Mouse (Mus musculus): ENCODE data around the gene Zdhhc9. TPM values are rescaled to one million over a fixed set of nuclear protein-coding genes. Genes with fewer than 3 reads are reported as not detected.
A peak's percentile ranks its signal among the peaks of the same experiment; 100 is the strongest.
"Not testable (repeated sequence)": the region's sequence is repeated elsewhere in the genome, so short reads cannot be mapped to it uniquely, and the experiment has no call there.

Zdhhc9 gene
- polyA plus RNA-seq (2016; fragmentation: Nextera tagmentation; extraction: Ambion mirVana): 5.9 and 6.2 TPM in 2 replicates

DNA sequence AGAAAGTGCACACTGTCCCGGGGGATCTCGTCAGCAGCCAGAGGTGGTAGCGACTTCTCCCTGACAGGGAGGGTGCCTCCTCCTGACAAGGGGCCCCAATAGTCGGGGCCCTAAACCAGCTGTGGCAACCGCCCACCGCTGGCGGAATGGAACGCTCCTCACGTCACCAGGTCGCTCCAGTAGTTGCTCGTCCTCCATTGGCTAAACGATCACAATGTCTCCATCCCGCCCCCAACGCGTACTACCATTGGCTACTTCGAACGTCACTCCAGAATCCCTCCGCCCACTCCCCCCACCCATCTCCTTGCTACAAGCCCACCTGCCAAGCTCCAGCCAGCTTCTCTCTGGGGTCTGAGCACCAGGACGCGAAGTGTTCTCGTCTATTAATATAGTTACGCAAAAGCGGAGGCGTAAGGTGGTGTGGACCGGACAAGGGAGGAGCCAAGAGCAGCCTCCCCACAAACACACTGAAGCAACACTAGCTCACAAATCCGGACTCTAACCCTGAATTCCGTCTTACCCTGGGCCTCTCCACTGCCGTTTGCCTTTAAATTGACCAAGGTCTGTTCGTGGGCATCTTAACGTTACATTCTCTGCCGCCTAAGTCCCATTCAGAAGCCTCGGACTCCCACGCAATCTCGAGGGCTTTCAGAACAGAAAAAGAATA, at the start of gene Zdhhc9:
TSS of gene Zdhhc9 (minus strand) at position 360 of the 667 bp plus-strand sequence.
- Histone ChIP-seq H3K4me1 (0 out of 2 replicates have a peak, but pooled peaks cover 4% of the 10 kb centered on the region), H3K27me3 (no peaks in the 10 kb centered on the region), H3K36me3 (no peaks in the 10 kb centered on the region), H3K9ac (replicated peaks) (peak within 1 kb of the TSS; percentile 62), H3K4me3 (peak within 1 kb of the TSS; percentile 66), H3K9me3 (no peaks in the 10 kb centered on the region), H3K4me2 (replicated peaks) (peak within 1 kb of the TSS; percentile 54), H3K27ac (replicated peaks) (peak within 1 kb of the TSS; percentile 42)
- WGBS: 20% methylated on average over 34 of the region's 34 CpGs
- ATAC-seq (ENCODE audit: low FRiP score, low read depth): peak; percentile 98

DNA sequence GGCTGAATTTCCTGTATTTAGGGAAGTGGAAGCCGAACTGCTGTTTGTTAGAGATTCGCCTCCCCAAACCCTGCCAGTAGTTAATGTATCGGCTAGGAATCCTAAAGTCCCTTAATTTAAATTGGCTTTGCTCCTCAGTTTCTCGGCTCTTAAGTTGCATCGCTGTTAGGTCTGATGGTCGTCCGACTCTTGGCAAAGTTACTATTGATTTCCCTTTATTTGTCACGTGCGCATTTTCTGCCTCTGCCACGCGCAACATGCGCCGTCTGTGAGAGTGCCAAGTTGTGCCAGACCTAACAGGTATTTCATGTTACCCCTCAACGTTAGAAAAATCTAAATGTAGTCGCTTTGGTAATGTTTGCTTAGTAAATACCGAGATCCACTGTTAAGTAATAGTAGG, 48.3 kb upstream of the Zdhhc9 start:
- no peaks in the 10 kb centered on the region for H3K27me3 ChIP-seq
- H3K9me3 ChIP-seq: no peaks in the 10 kb centered on the region
- 0 out of 2 replicates have a peak, but pooled peaks cover 4% of the 10 kb centered on the region for H3K36me3 ChIP-seq
- H3K4me3 ChIP-seq: peak overlapping the region; percentile 49
- H3K4me2 ChIP-seq (replicated peaks): peak overlapping the region; percentile 54
- no peak for ATAC-seq (ENCODE audit: low FRiP score, low read depth)
- no peaks in the 10 kb centered on the region for H3K4me1 ChIP-seq
- WGBS: 19% methylated on average over 16 of the region's 16 CpGs
- H3K27ac ChIP-seq (replicated peaks): no peak overlapping the region
- peak overlapping the region; percentile 54 for H3K9ac ChIP-seq (replicated peaks)

DNA sequence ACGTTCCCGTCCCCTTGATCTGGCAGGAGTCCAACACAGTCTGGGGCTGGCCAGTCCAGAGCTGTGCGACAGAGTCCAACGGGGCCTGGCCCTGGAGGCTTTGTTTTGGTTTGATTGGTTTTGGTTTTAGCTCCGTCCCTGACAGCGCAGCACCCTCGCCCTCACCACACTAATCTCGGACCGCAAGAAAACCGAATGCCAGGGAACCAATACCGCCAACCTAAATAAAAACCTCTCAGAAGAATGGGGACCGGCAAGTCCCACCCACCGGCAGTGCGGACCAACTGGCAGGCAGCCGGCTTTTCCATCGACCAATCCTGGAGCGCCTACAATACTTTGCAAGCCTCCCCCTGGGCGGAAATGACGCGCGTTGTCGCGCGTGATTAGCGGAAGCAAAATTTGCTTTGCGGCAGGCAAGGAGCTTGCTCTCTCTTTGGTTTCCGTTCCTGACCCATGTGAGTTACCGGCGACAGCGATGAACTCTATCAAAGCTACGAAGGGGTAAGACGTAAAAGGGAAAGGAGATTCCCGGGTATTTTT, 47.9 kb upstream of the Zdhhc9 start, which contains the start of gene Utp14a:
TSS of gene Utp14a (plus strand) at position 395 of the 540 bp plus-strand sequence.
- WGBS: 13% methylated on average over 33 of the region's 33 CpGs
- peak within 1 kb of the TSS; percentile 54 for H3K9ac ChIP-seq (replicated peaks)
- peak within 1 kb of the TSS; percentile 55 for H3K4me2 ChIP-seq (replicated peaks)
- H3K27me3 ChIP-seq: no peaks in the 10 kb centered on the region
- H3K4me3 ChIP-seq: peak within 1 kb of the TSS; percentile 49
- 0 out of 2 replicates have a peak, but pooled peaks cover 4% of the 10 kb centered on the region for H3K36me3 ChIP-seq
- peak; percentile 100 for ATAC-seq (ENCODE audit: low FRiP score, low read depth)
- H3K9me3 ChIP-seq: no peaks in the 10 kb centered on the region
- H3K27ac ChIP-seq (replicated peaks): peak within 1 kb of the TSS; percentile 77
- H3K4me1 ChIP-seq: no peaks in the 10 kb centered on the region

DNA sequence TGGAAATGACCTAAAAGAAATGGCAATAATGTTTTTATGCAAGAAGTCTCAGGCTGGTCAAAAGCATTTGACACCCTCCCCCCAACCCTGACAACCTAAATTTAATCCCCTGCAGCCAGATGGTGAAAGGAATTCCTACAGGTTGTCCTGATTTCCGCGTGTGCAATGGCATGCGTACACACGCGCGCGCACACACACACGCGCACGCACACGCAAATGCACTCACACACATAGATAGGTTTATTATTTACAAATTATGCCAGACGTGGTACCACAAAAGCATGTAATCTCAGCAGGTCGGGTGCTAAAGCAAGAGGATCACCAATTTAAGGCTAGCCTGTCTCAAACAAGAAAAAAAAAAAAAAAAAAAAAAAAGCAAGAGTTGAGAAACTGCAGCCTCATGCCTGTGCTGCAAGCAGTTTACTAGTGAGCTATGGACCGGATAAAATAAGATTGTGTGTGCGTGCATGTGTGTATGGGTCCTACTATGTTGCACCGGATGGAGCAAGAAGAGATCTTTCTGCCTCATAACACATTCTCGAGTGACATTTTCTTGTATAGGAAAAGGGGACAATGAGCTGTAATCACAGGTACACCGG, 47.3 kb upstream of the Zdhhc9 start:
- Histone ChIP-seq H3K4me1 (no peaks in the 10 kb centered on the region), H3K9ac (replicated peaks) (peak overlapping the region; percentile 43; the same call in 1 of the 2 replicates), H3K4me3 (peak overlapping the region; percentile 49), H3K27me3 (no peaks in the 10 kb centered on the region), H3K27ac (replicated peaks) (peak overlapping the region; percentile 77), H3K4me2 (replicated peaks) (peak overlapping the region; percentile 55), H3K9me3 (no peaks in the 10 kb centered on the region), H3K36me3 (no peaks in the 10 kb centered on the region)
- 24% methylated on average over 18 of the region's 18 CpGs for WGBS
- ATAC-seq (ENCODE audit: low FRiP score, low read depth): peak; percentile 55

DNA sequence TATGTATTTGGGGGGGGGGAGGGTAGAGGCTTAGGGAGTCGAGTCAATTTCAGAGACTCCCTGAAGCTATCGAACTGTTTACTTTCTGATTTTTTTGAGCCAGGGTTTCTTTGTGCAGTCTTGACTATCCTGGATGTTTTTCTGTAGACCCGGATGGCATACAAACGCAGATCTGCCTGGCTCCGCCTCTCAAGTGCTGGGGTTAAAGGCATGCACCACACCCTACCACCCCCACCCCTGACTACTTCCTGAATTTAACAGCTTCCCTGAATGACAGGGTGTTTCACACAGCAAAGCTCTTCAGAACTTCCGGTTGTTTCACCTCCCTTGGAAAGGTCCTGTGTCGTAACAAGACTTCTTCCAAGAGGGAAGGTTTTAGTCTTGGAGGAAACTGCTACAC, 25.7 kb upstream of the Zdhhc9 start:
- Histone ChIP-seq H3K4me2 (replicated peaks) (no peak overlapping the region), H3K27ac (replicated peaks) (no peak overlapping the region), H3K36me3 (no peaks in the 10 kb centered on the region), H3K9ac (replicated peaks) (no peak overlapping the region), H3K4me1 (no peaks in the 10 kb centered on the region), H3K4me3 (no peak overlapping the region), H3K27me3 (no peaks in the 10 kb centered on the region), H3K9me3 (no peaks in the 10 kb centered on the region)
- WGBS: 76% methylated on average over 7 of the region's 7 CpGs
- ATAC-seq (ENCODE audit: low FRiP score, low read depth): no peak

DNA sequence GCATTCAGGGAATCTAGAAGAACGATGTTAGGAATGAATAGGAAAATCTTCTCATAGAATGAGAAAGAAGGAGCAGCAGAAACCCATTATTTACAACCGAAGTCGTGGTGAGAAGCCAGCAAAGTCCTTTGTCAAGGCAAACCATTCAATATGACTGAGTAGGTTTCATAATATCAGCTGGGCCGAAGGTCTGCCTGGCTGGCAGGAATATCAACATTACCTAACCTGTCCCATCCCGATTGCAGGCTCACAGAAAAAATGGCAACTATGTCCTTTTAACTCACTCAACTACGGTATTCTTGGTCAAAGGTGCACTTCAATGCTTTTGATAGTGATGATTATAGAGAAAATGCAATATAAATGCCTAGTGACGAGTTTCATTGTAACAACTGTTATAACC, 17.5 kb upstream of the Zdhhc9 start:
- no peak overlapping the region for H3K27ac ChIP-seq (replicated peaks)
- no peaks in the 10 kb centered on the region for H3K9me3 ChIP-seq
- no peak for ATAC-seq (ENCODE audit: low FRiP score, low read depth)
- H3K4me2 ChIP-seq (replicated peaks): no peak overlapping the region
- H3K4me3 ChIP-seq: no peak overlapping the region
- no peak overlapping the region for H3K9ac ChIP-seq (replicated peaks)
- H3K27me3 ChIP-seq: no peaks in the 10 kb centered on the region
- 83% methylated on average over 7 of the region's 7 CpGs for WGBS
- no peaks in the 10 kb centered on the region for H3K36me3 ChIP-seq
- no peaks in the 10 kb centered on the region for H3K4me1 ChIP-seq

DNA sequence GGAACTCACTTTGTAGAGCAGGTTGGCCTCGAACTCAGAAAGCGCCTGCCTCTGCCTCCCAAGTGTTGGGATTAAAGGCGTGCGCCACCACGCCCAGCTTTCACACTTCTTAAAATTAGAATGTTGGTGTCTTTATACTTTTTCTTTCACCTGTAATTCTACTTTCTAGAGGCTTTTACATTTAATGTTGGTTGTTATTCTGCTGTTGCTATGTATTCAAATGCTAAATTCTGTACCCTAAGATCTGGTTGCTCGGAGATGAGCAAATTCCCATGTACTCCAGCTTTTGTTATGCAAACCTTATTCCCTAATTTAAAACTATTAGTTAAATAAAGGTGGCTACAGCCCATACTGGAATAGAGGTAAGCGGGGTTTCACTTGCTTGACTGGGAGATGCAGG, 14.0 kb upstream of the Zdhhc9 start:
- H3K27ac ChIP-seq (replicated peaks): no peak overlapping the region
- H3K4me2 ChIP-seq (replicated peaks): no peak overlapping the region
- no peak overlapping the region for H3K4me3 ChIP-seq
- 77% methylated on average over 7 of the region's 7 CpGs for WGBS
- no peak overlapping the region for H3K9ac ChIP-seq (replicated peaks)
- H3K9me3 ChIP-seq: no peaks in the 10 kb centered on the region
- no peak for ATAC-seq (ENCODE audit: low FRiP score, low read depth)
- H3K27me3 ChIP-seq: no peaks in the 10 kb centered on the region
- H3K4me1 ChIP-seq: no peaks in the 10 kb centered on the region
- no peaks in the 10 kb centered on the region for H3K36me3 ChIP-seq

DNA sequence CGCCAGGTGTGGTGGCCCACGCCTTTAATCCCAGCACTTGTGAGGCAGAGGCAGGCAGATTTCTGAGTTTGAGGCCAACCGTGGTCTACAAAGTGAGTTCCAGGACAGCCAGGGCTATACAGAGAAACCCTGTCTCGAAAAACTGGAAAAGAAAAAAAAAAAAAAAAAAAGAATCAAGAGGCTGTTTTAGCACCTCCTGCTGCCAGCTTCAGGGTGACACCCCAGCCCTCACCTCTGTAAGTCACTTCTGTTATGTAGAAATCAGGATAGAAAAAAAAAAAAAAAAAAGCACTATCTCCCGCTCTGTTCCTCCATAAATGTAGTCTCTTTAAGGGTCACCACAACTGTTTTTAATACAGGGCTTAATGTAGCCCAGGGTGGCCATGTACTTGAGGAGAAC, 10.8 kb upstream of the Zdhhc9 start:
- H3K27me3 ChIP-seq: no peaks in the 10 kb centered on the region
- H3K4me3 ChIP-seq: no peak overlapping the region
- no peaks in the 10 kb centered on the region for H3K9me3 ChIP-seq
- no peak for ATAC-seq (ENCODE audit: low FRiP score, low read depth)
- no peak overlapping the region for H3K4me2 ChIP-seq (replicated peaks)
- H3K9ac ChIP-seq (replicated peaks): no peak overlapping the region
- H3K4me1 ChIP-seq: no peaks in the 10 kb centered on the region
- H3K36me3 ChIP-seq: no peaks in the 10 kb centered on the region
- 89% methylated on average over 5 of the region's 5 CpGs for WGBS
- H3K27ac ChIP-seq (replicated peaks): no peak overlapping the region

DNA sequence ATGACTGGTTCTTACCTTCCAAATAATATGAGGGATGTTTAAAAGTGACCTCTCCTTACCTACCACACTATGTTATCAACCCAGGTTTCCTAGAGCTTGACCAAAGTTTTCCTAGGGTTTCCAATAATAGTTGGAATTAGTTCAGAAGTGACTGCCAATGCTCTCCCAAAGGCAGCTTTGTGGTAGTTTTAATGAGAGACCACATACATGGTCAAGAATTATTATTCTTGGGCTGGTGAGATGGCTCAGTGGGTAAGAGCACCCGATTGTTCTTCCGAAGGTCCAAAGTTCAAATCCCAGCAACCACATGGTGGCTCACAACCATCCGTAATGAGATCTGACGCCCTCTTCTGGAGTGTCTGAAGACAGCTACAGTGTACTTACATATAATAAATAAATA, 1.1 kb upstream of the Zdhhc9 start:
- not testable (repeated sequence) for H3K9me3 ChIP-seq; ATAC-seq (ENCODE audit: low FRiP score, low read depth); H3K4me2 ChIP-seq (replicated peaks); H3K4me3 ChIP-seq; H3K4me1 ChIP-seq; H3K27me3 ChIP-seq; H3K27ac ChIP-seq (replicated peaks); H3K9ac ChIP-seq (replicated peaks); H3K36me3 ChIP-seq
- whole genome bisulfite sequencing: 78% methylated on average over 4 of the region's 4 CpGs

DNA sequence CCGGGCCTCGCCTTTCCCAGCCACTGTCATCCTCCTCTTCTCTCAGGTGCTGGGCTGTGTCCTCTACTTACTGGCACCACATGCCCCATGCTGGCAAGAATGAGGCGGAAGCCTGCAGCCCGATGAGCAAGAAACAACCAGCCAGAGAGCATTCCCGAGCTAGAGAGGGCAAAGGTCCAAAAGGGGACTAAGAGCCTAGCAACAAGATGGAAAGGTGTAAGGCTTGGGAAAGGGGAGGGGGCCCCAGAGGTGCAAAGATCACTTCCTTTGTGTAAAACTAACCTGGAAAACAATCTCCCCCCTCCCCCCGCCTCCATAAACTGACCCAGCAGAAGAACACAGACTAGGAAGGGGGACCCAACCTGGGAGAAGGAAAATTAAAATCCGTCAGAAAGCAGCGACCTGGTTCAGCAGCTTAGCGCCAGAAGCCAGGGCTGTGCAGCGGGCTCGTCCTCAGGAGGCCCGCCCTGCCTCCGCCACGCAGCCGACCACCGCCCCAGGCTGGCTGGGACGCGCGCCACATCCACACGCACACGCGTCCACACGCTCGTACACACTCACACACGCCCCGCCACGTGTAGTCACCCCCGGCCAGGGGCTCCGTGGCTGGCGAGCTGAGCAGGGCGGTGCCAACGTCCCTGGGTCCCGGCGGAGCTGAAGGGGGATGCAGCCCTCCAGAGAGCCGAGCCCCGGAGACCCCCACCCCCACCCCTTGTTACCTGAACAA, 754 bp downstream of the Zdhhc9 start:
- Histone ChIP-seq H3K4me1 (0 out of 2 replicates have a peak, but pooled peaks cover 4% of the 10 kb centered on the region), H3K27ac (replicated peaks) (peak overlapping the region; percentile 25; the same call in 1 of the 2 replicates), H3K9ac (replicated peaks) (peak overlapping the region; percentile 62), H3K9me3 (no peaks in the 10 kb centered on the region), H3K4me3 (peak overlapping the region; percentile 66), H3K27me3 (no peaks in the 10 kb centered on the region), H3K4me2 (replicated peaks) (peak overlapping the region; percentile 54), H3K36me3 (no peaks in the 10 kb centered on the region)
- peak; percentile 87 for ATAC-seq (ENCODE audit: low FRiP score, low read depth)
- 21% methylated on average over 36 of the region's 36 CpGs for WGBS

DNA sequence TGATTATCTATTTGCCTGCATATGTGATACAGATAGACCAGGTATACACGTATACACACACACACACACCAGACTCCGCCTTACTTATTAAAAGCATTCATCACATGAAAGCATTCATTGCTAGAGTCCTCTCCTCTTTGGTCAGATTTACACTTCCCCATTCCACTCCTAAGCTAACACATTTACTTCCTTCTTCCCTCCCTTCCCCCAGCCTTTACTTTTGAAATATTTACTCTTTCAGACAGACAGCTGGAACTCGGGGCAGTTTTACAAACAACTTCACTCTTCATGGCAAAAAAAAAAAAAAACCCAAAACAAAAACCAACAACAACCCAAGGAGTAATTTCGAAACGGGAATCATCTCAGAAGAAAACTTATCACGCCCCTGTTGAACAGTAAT, 4.2 kb downstream of the Zdhhc9 start:
- whole genome bisulfite sequencing: 78% methylated on average over 6 of the region's 6 CpGs
- H3K4me3 ChIP-seq: no peak overlapping the region
- 0 out of 2 replicates have a peak, but pooled peaks cover 4% of the 10 kb centered on the region for H3K4me1 ChIP-seq
- H3K36me3 ChIP-seq: no peaks in the 10 kb centered on the region
- H3K9ac ChIP-seq (replicated peaks): no peak overlapping the region
- H3K9me3 ChIP-seq: no peaks in the 10 kb centered on the region
- no peak for ATAC-seq (ENCODE audit: low FRiP score, low read depth)
- no peak overlapping the region for H3K4me2 ChIP-seq (replicated peaks)
- H3K27ac ChIP-seq (replicated peaks): no peak overlapping the region
- no peaks in the 10 kb centered on the region for H3K27me3 ChIP-seq

DNA sequence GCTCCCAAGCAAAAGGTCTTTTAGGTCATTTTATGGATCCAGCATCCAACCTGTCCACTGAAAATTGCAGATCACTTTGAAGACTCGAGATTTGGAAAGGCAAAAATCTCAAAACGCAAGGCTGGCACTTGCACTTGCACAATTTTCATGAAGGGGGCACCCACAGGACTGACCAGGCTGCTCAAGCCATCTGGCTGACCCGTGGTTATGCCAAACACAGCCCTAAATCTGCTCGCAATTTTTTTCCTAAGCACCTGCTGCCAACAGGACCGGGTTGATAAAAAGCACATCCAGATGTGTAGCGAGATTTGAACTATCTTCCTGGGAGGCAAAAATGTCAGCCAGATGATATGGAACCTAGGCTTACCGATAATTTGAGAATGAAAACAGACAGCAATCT, 4.9 kb downstream of the Zdhhc9 start:
- ATAC-seq (ENCODE audit: low FRiP score, low read depth): no peak
- Histone ChIP-seq H3K9me3 (no peaks in the 10 kb centered on the region), H3K9ac (replicated peaks) (no peak overlapping the region), H3K4me3 (no peak overlapping the region), H3K4me2 (replicated peaks) (no peak overlapping the region), H3K36me3 (no peaks in the 10 kb centered on the region), H3K27me3 (no peaks in the 10 kb centered on the region), H3K27ac (replicated peaks) (no peak overlapping the region), H3K4me1 (0 out of 2 replicates have a peak, but pooled peaks cover 4% of the 10 kb centered on the region)
- 84% methylated on average over 7 of the region's 7 CpGs for WGBS

Data from midbrain, embryonic 12.5 days (tissue).